Mouse (Mus musculus) kidney, adult 9 months (tissue): ENCODE results near the gene Tmem107.
A peak's percentile ranks its signal among the peaks of the same experiment; 100 is the strongest.

ENCODE experiments used
- DNase-seq: peaks from one replicate; pipeline ENCODE4 v3.0.0; 2022

Gene Tmem107

DNA sequence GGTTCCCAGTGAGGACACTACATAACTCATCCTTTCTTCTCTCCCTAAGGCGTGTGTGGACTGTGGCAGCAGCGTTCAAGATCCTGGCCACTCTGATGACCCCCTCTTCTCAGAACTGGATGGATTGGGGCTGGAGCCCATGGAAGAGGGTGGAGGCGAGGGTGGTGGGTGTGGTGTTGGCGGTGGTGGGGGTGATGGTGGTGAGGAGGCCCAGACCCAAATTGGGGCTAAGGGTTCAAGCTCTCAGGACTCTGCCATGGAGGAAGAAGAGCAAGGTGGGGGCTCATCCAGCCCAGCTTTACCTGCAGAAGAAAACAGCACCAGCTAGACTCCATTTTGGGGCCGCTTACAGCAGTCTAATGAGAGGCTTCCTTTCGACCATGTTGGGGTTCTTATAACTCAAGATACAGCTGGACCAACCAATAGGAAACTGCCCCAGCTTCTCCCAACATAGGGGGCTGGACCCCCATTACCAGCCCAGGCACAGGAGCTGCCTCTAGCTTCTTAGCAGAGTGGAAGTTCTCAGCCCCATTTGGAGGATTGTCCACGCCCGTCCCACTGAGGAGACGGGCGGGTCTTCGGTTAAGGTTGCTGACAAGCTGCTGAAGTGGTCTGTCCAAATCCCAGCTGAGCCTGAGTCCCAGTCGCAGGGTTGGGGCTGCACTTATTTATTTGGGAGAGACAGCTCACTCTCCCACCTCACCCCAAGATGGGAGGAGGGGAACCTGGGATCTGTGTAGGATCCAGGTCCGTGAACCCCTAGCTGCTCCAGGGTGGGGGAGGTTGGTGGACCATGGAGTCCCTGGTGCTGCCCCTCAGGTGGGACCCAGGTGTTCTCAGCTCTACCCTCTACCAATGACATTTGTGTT is 38.7 kb downstream of the Tmem107 start:
- DNase-seq = no peak

DNA sequence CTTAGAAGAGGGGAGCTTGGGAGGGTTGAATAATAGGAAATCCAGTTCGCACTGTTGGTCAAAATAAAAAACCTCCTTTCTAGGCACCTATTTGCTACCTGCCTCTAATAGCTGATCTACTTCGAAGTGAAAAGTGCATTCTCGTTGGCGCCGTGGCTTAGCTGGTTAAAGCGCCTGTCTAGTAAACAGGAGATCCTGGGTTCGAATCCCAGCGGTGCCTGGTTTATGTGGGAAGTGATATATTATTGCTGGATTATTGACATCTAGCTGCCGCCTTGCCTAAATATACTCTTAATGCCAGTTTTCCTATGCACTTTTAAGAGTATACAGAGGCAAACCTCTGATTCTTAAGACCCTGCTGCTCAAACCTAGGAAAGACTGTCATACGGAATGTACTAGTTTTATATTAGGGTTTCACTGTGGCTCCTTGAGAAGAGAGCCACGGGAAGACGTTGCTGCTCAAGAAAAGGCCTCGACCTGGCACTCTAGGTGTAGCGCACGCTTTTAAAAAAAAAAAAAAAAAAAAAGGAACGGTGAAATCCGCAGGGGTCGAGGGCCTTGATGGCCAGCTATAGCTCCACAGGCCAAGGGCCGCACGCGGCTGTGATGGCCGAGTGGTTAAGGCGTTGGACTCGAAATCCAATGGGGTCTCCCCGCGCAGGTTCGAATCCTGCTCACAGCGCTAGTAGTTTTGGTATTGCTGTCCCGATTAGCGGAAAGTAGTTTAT is 39.9 kb downstream of the Tmem107 start:
- DNase-seq = peak; percentile 94

- no peak for DNase-seq
These were observed 40.6 kb downstream of the Tmem107 start for GRCm38 (mm10) chr11:69111051-69111810.

DNA sequence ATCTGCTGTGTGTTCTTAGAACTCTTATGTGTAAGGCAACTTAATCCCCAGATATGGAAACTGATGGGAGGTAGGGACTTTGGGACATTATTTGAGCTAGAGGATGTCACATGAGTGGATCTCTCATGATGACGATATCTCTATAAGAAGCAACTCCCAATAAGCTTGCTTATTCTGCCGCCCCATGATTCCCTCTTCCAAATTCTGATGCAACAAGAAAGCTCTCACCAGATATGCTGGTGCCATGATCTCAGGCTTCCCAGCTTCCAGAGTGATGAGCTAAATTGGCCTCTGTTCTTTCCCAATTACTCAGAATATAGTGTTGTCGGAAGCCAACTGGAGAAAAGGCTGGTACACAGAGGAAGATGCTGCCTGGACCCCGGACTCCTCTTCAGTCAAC is 41.3 kb downstream of the Tmem107 start:
- peak; percentile 11 for DNase-seq

- no peak for DNase-seq
These were observed 43.4 kb downstream of the Tmem107 start for GRCm38 (mm10) chr11:69114018-69114417.

DNA sequence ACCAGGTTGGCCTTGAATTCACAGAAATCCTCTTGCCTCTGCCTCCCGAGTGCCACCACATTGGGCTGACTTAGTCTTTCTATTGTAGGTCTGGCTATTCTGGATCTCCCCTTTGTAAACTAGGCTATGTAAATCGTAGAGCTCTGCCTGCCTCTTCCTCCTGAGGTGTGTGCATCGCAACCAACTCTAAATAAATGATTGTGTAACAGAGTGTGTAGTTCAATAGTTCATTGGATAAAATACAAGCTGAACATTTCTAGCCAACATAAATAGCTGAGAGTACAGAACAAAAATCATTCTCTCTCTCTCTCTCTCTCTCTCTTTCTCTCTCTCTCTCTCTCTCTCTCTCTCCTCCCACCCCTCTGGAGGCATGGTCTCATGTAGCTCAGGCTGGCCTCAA is 44.0 kb downstream of the Tmem107 start:
- no peak for DNase-seq

DNA sequence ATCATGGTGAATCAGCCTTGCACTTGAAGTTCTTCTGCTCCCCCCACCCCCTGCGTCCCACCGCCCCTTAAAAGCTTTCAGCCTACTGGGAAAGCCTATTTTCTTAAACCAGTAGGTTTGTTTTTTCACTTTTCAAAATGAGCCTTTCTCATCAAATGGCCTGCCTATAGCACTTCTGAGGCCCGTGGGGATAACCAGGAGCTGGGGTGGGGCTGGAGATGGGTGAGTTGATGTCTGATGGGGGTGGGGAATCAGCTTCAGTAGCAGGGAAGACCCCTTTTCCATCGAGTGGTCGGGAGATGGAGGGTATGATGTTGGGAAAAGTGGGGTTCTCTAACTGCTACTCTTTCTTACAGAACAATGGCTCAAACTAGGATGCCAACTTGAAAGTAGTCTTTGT is 46.2 kb downstream of the Tmem107 start:
- DNase-seq = no peak

- no peak for DNase-seq
These were observed 47.4 kb downstream of the Tmem107 start for GRCm38 (mm10) chr11:69117737-69118695.

DNA sequence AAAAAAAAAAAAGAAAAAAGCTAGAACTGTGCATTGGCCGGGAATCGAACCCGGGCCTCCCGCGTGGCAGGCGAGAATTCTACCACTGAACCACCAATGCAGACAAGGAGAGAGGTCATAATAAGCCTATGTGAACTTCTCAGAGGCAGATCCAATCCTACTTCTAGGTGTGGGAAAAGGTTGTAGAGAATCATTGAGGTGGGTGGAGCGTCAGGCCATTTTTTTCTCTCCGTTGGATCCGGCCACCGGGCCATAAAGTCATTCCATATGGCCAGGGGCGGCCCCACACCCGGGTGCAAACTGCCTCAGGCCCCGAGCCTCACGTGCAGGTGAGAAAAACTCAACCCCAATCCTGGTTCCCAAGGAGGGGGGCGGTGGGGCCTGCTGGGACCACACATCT is 48.2 kb downstream of the Tmem107 start:
- DNase-seq = peak; percentile 95

GRCm38 (mm10) chr11:69119446-69120155 is 49.0 kb downstream of the Tmem107 start:
- no peak for DNase-seq

GRCm38 (mm10) chr11:69120221-69121000 is 49.8 kb downstream of the Tmem107 start, which contains the start of gene Hes7:
Gene Hes7, plus strand, starts transcription at chr11:69120404.
- DNase-seq = no peak

DNA sequence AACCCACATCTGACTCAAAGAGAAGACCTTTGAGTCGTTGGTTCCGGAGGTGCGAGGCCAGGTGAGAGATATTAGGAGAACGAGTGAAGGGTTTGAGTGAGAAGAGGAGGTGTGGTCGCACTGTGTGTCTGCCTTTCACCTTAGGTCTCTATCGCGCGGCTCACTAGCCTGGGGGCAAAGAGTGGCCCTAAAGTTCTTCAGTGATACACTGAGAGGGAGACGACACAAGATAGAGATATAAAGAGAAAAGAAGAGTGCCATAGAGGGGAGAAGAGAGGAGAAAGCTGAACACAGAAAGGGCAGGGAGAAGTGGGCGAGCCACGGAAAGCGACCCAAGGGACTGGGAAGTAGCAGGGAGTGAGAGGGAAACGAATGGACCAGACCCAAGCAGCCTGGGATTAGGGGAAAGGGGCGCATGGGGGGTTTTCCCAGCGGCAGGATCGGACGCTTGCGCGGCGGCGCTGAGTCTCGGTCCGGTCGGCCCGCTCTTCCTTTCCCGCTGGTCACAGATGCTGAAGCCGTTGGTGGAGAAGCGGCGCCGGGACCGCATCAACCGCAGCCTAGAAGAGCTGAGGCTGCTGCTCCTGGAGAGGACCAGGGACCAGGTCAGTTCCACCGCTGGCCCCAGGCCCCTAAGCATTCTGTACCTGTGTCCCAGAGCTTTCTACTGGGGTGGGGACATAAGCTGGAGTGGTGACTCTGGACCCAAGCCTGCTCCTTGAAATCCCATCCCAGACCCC is 50.6 kb downstream of the Tmem107 start:
- no peak for DNase-seq

DNA sequence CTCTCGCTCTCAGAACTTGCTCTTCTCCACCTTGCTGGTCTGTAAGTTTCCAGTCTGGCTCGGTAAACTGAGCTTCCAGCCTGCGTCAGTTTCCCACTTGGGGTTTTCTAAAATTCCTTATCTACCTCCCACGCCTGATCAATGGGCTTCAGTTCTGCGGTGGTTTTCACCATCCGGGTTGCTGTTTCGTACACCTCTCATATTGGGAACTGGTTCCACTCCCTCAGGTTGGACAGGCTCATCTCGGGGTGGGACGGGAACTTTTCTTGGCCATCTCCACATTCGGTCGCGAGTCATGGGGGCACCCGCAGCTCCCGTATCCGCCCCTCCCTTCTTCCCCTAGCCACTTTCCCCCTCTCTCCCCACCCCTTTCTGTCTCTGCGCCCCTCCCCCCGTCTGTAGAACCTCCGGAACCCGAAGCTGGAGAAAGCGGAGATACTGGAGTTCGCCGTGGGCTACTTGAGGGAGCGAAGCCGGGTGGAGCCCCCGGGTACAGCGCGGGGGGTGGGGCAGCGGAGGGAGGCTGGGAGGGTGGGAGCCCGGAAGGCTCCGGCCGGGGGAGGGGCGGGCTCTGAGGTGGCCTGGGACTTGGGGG is 51.2 kb downstream of the Tmem107 start:
- no peak for DNase-seq

- DNase-seq = peak; percentile 90
These were observed 51.8 kb downstream of the Tmem107 start, which contains the start of gene 9130213A22Rik for GRCm38 (mm10) chr11:69122336-69122951. Gene 9130213A22Rik, minus strand, starts transcription at chr11:69122589.
